Mouse (Mus musculus): ENCODE results near the gene N4bp2l2. TPM values are rescaled to one million over a fixed set of nuclear protein-coding genes. Genes with fewer than 3 reads are reported as not detected.

Gene N4bp2l2
- polyA plus RNA-seq (2012; rRNA removed; ENCODE audit: low replicate concordance), result 4.4 and 7.8 TPM in 2 replicates

GRCm38 (mm10) chr5:150666133-150666739, at the start of gene N4bp2l2:
TSS of gene N4bp2l2 (minus strand) at chr5:150666183.

GRCm38 (mm10) chr5:150673153-150673835, 7.3 kb upstream of the N4bp2l2 start, which contains the start of gene Pds5b:
TSS of gene Pds5b (plus strand) at chr5:150673739.

GRCm38 (mm10) chr5:150597088-150597487, 68.9 kb downstream of the N4bp2l2 start, which contains the start of gene N4bp2l1:
TSS of gene N4bp2l1 (minus strand) at chr5:150597188.

Other genes with a start within 250 kb of the N4bp2l2 start
- not detected in 2 replicates for gene Zar1l, start 148.0 kb downstream of the N4bp2l2 start, polyA plus RNA-seq (2012; rRNA removed; ENCODE audit: low replicate concordance)
- gene Brca2, start 143.6 kb downstream of the N4bp2l2 start, polyA plus RNA-seq (2012; rRNA removed; ENCODE audit: low replicate concordance), result 1.3 and 2.2 TPM in 2 replicates
- 30.8 and 38.9 TPM in 2 replicates for gene N4bp2l1, start 69.0 kb downstream of the N4bp2l2 start, polyA plus RNA-seq (2012; rRNA removed; ENCODE audit: low replicate concordance)
- gene Pds5b, start 7.6 kb upstream of the N4bp2l2 start, polyA plus RNA-seq (2012; rRNA removed; ENCODE audit: low replicate concordance), result 3.0 and 6.9 TPM in 2 replicates